Mouse (Mus musculus): Measurements from ENCODE around the gene Pnpla7. TPM values are rescaled to one million over a fixed set of nuclear protein-coding genes. Genes with fewer than 3 reads are reported as not detected.

The Pnpla7 gene
- total RNA-seq, 2 experiments from 2014 or later = 22.0 to 22.2 TPM

DNA sequence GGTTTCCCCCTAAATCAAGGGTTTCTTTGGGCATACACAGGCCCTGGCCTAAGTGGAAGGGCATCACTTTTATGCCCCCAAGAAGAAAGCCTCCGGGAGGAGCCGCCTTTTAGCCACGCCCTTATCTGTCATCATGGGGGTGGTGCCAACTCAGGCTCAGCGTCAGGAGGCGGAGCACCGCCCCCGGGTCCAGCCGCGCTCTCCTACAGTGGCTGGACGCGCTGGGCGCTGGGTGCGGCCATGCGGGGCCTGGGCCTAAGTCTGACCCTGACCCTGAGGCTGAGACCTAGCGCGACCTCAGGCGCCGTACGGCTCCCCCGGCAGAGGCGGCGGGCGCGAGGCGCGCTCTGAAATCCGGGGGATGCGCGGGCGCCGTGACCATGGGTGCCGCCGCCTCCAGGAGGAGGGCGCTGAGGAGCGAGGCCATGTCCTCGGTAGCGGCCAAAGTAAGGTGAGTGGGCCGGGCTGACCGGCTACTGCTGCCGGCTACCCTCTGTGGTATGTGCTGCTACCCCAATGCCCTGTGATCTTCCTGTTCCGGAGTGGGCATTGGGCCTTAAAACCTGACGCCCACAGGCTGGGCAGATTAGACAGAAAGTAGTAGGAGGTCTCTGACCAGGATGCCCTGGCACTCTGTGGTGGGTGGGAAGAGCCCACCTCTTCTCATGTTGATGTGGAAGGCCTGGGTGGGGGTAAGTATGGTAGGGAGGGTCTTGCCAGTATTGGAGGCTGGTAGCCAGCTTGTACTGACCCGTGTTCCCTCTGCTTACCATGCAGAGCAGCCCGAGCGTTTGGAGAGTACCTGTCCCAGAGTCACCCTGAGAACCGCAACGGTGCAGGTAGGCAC is 78.6 kb downstream of the Pnpla7 start, which contains the start of gene Nsmf:
TSS of gene Nsmf (plus strand) at position 135 of the 847 bp plus-strand sequence.
- peak within 1 kb of the TSS; percentile 88 for H3K4me3 ChIP-seq
- no peak; the same call in 1 of the 2 replicates for TF ChIP-seq CTCF (IDR thresholded peaks at IDR 0.05)
- intact Hi-C loops (cut with DNase I) = loop anchor here (5.0 kb wide), 1 partner anchor 77 kb away; the partner anchor contains the start of genes Mrpl41 and Pnpla7
- peak within 1 kb of the TSS; percentile 98 for H3K27ac ChIP-seq
- peak; percentile 86 to 88 for DNase-seq (ENCODE audit: extremely low spot score in 1 of 2, low spot score in 2 of 2)

GRCm38 (mm10) chr2:25055068-25055405 is 79.2 kb downstream of the Pnpla7 start:
- DNase-seq (ENCODE audit: extremely low spot score in 1 of 2, low spot score in 2 of 2) = peak; percentile 63 to 69
- H3K27ac ChIP-seq = peak overlapping the region; percentile 98
- H3K4me3 ChIP-seq = peak overlapping the region; percentile 88
- no peak for TF ChIP-seq CTCF (IDR thresholded peaks at IDR 0.05)
- intact Hi-C loops (cut with DNase I) = no loop called here

DNA sequence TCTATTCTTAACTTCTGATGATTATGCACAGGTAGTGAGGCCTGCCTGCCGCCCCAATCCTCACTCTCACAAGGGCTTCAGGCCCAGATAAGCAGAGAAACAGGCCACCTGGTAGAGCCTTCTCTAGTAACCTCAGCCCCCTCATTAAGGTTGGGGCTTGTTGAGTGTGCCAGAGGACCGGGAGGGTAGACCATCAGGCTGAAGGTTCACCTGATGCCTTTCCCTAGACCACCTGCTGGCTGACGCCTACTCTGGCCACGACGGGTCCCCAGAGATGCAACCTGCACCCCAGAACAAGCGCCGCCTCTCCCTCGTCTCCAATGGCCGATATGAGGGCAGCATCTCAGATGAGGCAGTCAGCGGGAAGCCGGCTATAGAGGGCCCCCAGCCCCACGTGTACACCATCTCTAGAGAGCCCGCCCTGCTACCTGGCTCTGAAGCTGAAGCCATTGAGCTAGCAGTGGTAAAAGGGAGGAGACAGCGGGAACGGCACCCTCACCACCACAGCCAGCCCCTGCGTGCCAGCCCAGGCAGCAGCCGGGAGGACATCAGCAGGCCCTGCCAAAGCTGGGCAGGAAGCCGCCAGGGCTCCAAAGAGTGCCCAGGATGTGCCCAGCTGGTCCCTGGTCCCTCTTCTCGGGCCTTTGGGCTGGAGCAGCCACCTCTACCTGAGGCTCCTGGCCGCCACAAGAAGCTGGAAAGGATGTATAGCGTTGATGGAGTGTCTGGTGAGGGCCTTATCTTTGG is 79.7 kb downstream of the Pnpla7 start:
- Histone ChIP-seq H3K4me3 (peak overlapping the region; percentile 88), H3K27ac (peak overlapping the region; percentile 98)
- no peak for DNase-seq (ENCODE audit: extremely low spot score in 1 of 2, low spot score in 2 of 2)
- intact Hi-C loops (cut with DNase I) = no loop called here
- TF ChIP-seq CTCF (IDR thresholded peaks at IDR 0.05) = no peak

DNA sequence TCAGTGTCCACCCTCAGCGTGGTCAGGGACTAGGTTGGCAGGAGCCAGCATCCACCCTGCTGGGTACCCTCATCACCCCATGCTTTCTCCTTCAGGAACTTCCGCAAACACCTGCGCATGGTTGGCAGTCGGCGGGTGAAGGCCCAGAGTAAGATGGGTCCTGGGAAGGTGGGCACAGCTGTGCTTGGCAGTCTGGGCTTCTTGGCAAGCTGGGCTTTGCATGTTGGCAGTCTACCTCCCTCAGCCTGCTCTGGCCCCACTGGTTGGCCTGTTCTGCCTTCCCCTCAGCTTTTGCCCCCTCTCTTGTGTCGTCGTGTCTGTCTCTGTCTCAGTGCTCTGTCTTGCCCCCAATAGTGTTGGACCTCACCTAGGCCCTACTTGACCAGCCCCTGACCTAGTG is 83.1 kb downstream of the Pnpla7 start:
- no peak for DNase-seq (ENCODE audit: extremely low spot score in 1 of 2, low spot score in 2 of 2)
- intact Hi-C loops (cut with DNase I) = no loop called here
- H3K4me3 ChIP-seq = no peak overlapping the region
- no peak overlapping the region for H3K27ac ChIP-seq
- no peak for TF ChIP-seq CTCF (IDR thresholded peaks at IDR 0.05)

GRCm38 (mm10) chr2:25063523-25063922 is 87.7 kb downstream of the Pnpla7 start:
- intact Hi-C loops (cut with DNase I) = no loop called here
- no peak for DNase-seq (ENCODE audit: extremely low spot score in 1 of 2, low spot score in 2 of 2)
- Histone ChIP-seq H3K4me3 (no peak overlapping the region), H3K27ac (no peak overlapping the region)
- TF ChIP-seq CTCF (IDR thresholded peaks at IDR 0.05) = no peak

DNA sequence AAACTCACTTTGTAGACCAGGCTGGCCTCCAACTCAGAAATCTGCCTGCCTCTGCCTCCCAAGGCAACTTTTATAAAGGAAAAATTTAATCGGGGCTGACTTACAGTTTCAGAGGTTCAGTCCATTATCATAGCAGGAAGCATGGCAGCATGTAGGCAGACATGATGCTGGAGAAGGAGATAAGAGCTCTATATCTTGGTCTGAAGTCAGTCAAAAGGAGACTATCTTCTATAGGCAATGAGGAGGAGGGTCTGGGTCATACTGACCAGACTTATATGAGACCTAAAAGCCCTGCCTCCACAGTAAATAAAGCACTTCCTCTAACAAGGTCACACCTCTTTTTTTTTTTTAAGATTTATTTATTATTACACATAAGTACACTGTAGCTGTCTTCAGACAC is 88.5 kb downstream of the Pnpla7 start:
- DNase-seq (ENCODE audit: extremely low spot score in 1 of 2, low spot score in 2 of 2) = no peak
- no peak for TF ChIP-seq CTCF (IDR thresholded peaks at IDR 0.05)
- H3K4me3 ChIP-seq = no peak overlapping the region
- intact Hi-C loops (cut with DNase I) = no loop called here
- H3K27ac ChIP-seq = no peak overlapping the region

DNA sequence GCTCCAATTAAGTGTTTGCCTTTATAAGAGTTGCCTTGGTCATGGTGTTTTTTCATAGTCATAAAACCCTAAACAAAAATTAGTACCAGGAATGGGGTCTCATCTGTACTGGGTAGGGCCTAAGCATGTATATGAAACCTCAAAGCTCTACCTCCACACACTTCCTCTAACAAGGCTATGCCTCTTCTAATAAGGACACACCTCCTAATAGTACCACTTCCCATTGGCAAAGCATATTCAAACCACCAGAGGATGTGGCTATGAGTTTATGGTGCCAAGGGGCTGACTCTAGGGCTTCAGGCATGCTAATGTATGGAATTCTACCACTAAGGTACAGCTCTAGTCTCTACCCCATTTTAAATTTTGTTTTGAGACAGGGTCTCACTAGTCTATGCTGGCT is 89.7 kb downstream of the Pnpla7 start:
- TF ChIP-seq CTCF (IDR thresholded peaks at IDR 0.05) = no peak
- Histone ChIP-seq H3K4me3 (no peak overlapping the region), H3K27ac (no peak overlapping the region)
- DNase-seq (ENCODE audit: extremely low spot score in 1 of 2, low spot score in 2 of 2) = no peak
- intact Hi-C loops (cut with DNase I) = no loop called here

DNA sequence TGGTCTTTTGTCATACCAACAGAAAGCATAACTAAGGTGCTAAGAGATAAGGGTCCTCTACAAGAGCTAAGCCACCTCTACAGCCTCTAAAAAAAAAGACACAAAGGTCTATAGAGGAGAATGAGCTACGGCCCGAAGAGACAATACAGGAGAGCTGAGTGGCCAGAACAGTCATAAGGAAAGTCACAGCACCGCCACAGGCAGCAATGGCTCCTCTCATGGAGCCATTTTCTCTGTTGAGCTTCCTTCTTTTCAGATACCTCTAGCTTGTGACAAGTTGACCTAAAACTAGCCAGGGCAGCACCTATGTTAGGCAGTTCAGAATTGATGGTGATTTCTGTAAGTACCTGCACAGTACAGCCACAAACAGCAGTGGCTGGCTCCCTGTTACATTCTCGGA is 90.7 kb downstream of the Pnpla7 start:
- Histone ChIP-seq H3K27ac (no peak overlapping the region), H3K4me3 (no peak overlapping the region)
- intact Hi-C loops (cut with DNase I) = no loop called here
- no peak for TF ChIP-seq CTCF (IDR thresholded peaks at IDR 0.05)
- no peak for DNase-seq (ENCODE audit: extremely low spot score in 1 of 2, low spot score in 2 of 2)

- Histone ChIP-seq H3K4me3 (no peak overlapping the region), H3K27ac (no peak overlapping the region)
- DNase-seq (ENCODE audit: extremely low spot score in 1 of 2, low spot score in 2 of 2) = no peak
- intact Hi-C loops (cut with DNase I) = no loop called here
- no peak for TF ChIP-seq CTCF (IDR thresholded peaks at IDR 0.05)
These were observed 93.7 kb downstream of the Pnpla7 start for GRCm38 (mm10) chr2:25069537-25069936.

- TF ChIP-seq CTCF (IDR thresholded peaks at IDR 0.05) = no peak; the same call in 1 of the 2 replicates
- no peak for DNase-seq (ENCODE audit: extremely low spot score in 1 of 2, low spot score in 2 of 2)
- Histone ChIP-seq H3K4me3 (no peak overlapping the region), H3K27ac (no peak overlapping the region)
- intact Hi-C loops (cut with DNase I) = no loop called here
These were observed 96.6 kb downstream of the Pnpla7 start for GRCm38 (mm10) chr2:25072398-25072797.

GRCm38 (mm10) chr2:25075506-25075905 is 99.7 kb downstream of the Pnpla7 start:
- no peak for TF ChIP-seq CTCF (IDR thresholded peaks at IDR 0.05)
- intact Hi-C loops (cut with DNase I) = no loop called here
- H3K27ac ChIP-seq = no peak overlapping the region
- no peak overlapping the region for H3K4me3 ChIP-seq
- DNase-seq (ENCODE audit: extremely low spot score in 1 of 2, low spot score in 2 of 2) = no peak

- H3K27ac ChIP-seq = no peak overlapping the region
- no peak overlapping the region for H3K4me3 ChIP-seq
- no peak for TF ChIP-seq CTCF (IDR thresholded peaks at IDR 0.05)
- intact Hi-C loops (cut with DNase I) = no loop called here
- DNase-seq (ENCODE audit: extremely low spot score in 1 of 2, low spot score in 2 of 2) = no peak
These were observed 103.1 kb downstream of the Pnpla7 start for GRCm38 (mm10) chr2:25078967-25079366.

All from left cerebral cortex, adult 2 months (tissue).